Mouse (Mus musculus): ENCODE measurements at regions not wholly inside any gene's neighbourhood (a gene's known extent, or its start where the extent isn't known, plus 50 kb on each side); places are given as distances from the start of the nearest gene placed in this dataset.

GRCm38 (mm10) chr19:32972116-32972515, 214.8 kb downstream of the Pten start:
- no peaks in the 10 kb centered on the region for H3K36me3 ChIP-seq (ENCODE audit: control insufficient read depth, insufficient read depth, low read length)
- no peaks in the 10 kb centered on the region for H3K4me1 ChIP-seq (ENCODE audit: control insufficient read depth, insufficient read depth, low read length)
- no peak overlapping the region for H3K4me3 ChIP-seq (ENCODE audit: insufficient read depth, low read depth, low read length)
- H3K27ac ChIP-seq (ENCODE audit: insufficient read depth, low read depth, low read length), result no peak overlapping the region
- TF ChIP-seq CTCF (conservative IDR thresholded peaks at IDR 0.05; ENCODE audit: insufficient read depth, insufficient read length, low read depth, low read length) (no peak), POLR2A (IDR thresholded peaks at IDR 0.05; ENCODE audit: low read depth, low read length) (no peak)
- no peaks in the 10 kb centered on the region for H3K27me3 ChIP-seq (replicated peaks; ENCODE audit: control insufficient read depth, insufficient read depth, low read length)
- no peak for DNase-seq
- WGBS, result 92% methylated on average over 6 of the region's 6 CpGs

DNA sequence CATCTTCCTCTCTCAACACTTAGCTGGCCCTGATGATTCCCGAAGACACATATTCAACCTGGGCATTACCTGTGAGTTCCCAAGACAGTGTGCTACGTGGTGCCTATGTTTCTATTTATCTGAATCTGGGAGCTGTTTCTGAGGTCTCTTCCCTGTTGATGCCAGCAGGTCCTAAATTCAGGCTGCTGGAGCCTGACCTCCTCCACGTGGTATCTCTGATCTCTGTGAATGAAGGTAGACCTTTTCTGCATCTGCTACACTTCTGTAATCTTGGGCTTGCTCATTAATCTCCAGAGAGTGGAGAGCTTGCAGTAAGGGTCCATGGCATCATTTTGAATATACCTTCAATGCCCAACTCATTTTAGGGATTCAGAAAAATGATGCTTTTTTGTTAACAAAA, 215.8 kb downstream of the Pten start:
- H3K36me3 ChIP-seq (ENCODE audit: control insufficient read depth, insufficient read depth, low read length), result no peaks in the 10 kb centered on the region

DNA sequence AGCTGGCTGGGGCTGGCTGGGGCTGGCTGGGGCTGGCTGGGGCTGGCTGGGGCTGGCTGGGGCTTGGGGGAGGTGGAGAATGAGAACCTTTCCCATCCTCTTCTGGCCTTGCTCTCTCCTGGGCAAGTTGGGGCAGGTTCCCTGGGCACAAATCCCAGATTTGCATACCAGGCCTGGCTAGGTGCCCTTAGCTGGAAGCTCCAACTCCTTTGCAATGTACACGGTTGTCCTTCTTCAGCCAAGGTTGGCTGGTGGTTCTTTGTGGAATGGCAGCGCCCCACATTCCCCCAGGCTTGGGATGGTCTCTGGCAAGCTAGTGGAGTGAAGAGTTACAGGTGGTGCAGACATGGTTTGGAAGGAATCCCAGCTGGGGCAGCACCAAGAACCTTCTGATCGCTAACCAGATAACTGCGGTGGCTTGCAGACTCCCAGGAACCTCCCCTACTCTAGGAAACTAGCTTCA, 217.5 kb downstream of the Pten start:
- no peaks in the 10 kb centered on the region for H3K27me3 ChIP-seq (replicated peaks; ENCODE audit: control insufficient read depth, insufficient read depth, low read length)
- TF ChIP-seq CTCF (conservative IDR thresholded peaks at IDR 0.05; ENCODE audit: insufficient read depth, insufficient read length, low read depth, low read length), result no peak
- no peak for TF ChIP-seq POLR2A (IDR thresholded peaks at IDR 0.05; ENCODE audit: low read depth, low read length)
- DNase-seq, result peak; percentile 68
- WGBS, result 45% methylated on average over 4 of the region's 4 CpGs
- no peak overlapping the region for H3K4me3 ChIP-seq (ENCODE audit: insufficient read depth, low read depth, low read length)
- H3K36me3 ChIP-seq (ENCODE audit: control insufficient read depth, insufficient read depth, low read length), result no peaks in the 10 kb centered on the region
- H3K27ac ChIP-seq (ENCODE audit: insufficient read depth, low read depth, low read length), result no peak overlapping the region
- no peaks in the 10 kb centered on the region for H3K4me1 ChIP-seq (ENCODE audit: control insufficient read depth, insufficient read depth, low read length)

More for the DNA sequence above, 215.8 kb downstream of the Pten start:
- WGBS, result 90% methylated on average over 3 of the region's 3 CpGs
- H3K27ac ChIP-seq (ENCODE audit: insufficient read depth, low read depth, low read length), result no peak overlapping the region
- no peaks in the 10 kb centered on the region for H3K27me3 ChIP-seq (replicated peaks; ENCODE audit: control insufficient read depth, insufficient read depth, low read length)
- no peak for DNase-seq
- TF ChIP-seq CTCF (conservative IDR thresholded peaks at IDR 0.05; ENCODE audit: insufficient read depth, insufficient read length, low read depth, low read length) (no peak), POLR2A (IDR thresholded peaks at IDR 0.05; ENCODE audit: low read depth, low read length) (no peak)
- no peak overlapping the region for H3K4me3 ChIP-seq (ENCODE audit: insufficient read depth, low read depth, low read length)
- no peaks in the 10 kb centered on the region for H3K4me1 ChIP-seq (ENCODE audit: control insufficient read depth, insufficient read depth, low read length)

DNA sequence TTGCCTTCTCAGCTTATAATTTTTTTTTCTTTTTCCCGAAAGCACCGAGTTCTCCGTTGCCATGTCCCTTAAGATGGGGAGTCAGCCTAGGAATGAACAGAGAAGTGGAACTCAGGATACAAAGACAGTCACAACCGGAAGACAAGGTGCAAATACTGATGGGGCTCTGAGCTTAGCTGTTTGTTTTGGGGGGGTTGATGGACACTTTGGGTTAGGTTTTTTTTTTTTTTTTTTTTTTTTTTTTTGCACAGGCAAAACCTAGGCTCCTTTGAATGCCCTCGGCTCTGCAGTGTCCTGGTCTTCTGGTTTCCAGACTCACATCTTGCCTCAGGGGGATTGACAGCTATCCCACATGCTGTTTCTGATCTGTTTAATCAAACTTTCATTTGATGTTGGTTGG, 218.0 kb downstream of the Pten start:
- Histone ChIP-seq H3K4me3 (ENCODE audit: insufficient read depth, low read depth, low read length) (no peak overlapping the region), H3K27ac (ENCODE audit: insufficient read depth, low read depth, low read length) (no peak overlapping the region), H3K4me1 (ENCODE audit: control insufficient read depth, insufficient read depth, low read length) (no peaks in the 10 kb centered on the region), H3K36me3 (ENCODE audit: control insufficient read depth, insufficient read depth, low read length) (no peaks in the 10 kb centered on the region), H3K27me3 (replicated peaks; ENCODE audit: control insufficient read depth, insufficient read depth, low read length) (no peaks in the 10 kb centered on the region)
- 85% methylated on average over 5 of the region's 5 CpGs for WGBS
- TF ChIP-seq CTCF (conservative IDR thresholded peaks at IDR 0.05; ENCODE audit: insufficient read depth, insufficient read length, low read depth, low read length) (no peak), POLR2A (IDR thresholded peaks at IDR 0.05; ENCODE audit: low read depth, low read length) (no peak)
- no peak for DNase-seq

GRCm38 (mm10) chr19:32976507-32976906, 219.2 kb downstream of the Pten start:
- H3K36me3 ChIP-seq (ENCODE audit: control insufficient read depth, insufficient read depth, low read length), result no peaks in the 10 kb centered on the region
- TF ChIP-seq CTCF (conservative IDR thresholded peaks at IDR 0.05; ENCODE audit: insufficient read depth, insufficient read length, low read depth, low read length) (no peak), POLR2A (IDR thresholded peaks at IDR 0.05; ENCODE audit: low read depth, low read length) (no peak)
- H3K4me1 ChIP-seq (ENCODE audit: control insufficient read depth, insufficient read depth, low read length), result no peaks in the 10 kb centered on the region
- WGBS, result 95% methylated on average over 7 of the region's 7 CpGs
- H3K27ac ChIP-seq (ENCODE audit: insufficient read depth, low read depth, low read length), result no peak overlapping the region
- no peak overlapping the region for H3K4me3 ChIP-seq (ENCODE audit: insufficient read depth, low read depth, low read length)
- no peak for DNase-seq
- no peaks in the 10 kb centered on the region for H3K27me3 ChIP-seq (replicated peaks; ENCODE audit: control insufficient read depth, insufficient read depth, low read length)

- WGBS, result 66% methylated on average over 7 of the region's 7 CpGs
- H3K4me3 ChIP-seq (ENCODE audit: insufficient read depth, low read depth, low read length), result no peak overlapping the region
- H3K27me3 ChIP-seq (replicated peaks; ENCODE audit: control insufficient read depth, insufficient read depth, low read length), result no peaks in the 10 kb centered on the region
- TF ChIP-seq POLR2A (IDR thresholded peaks at IDR 0.05; ENCODE audit: low read depth, low read length) (no peak), CTCF (conservative IDR thresholded peaks at IDR 0.05; ENCODE audit: insufficient read depth, insufficient read length, low read depth, low read length) (no peak)
- H3K4me1 ChIP-seq (ENCODE audit: control insufficient read depth, insufficient read depth, low read length), result no peaks in the 10 kb centered on the region
- H3K36me3 ChIP-seq (ENCODE audit: control insufficient read depth, insufficient read depth, low read length), result no peaks in the 10 kb centered on the region
- no peak overlapping the region for H3K27ac ChIP-seq (ENCODE audit: insufficient read depth, low read depth, low read length)
- peak; percentile 40 for DNase-seq
Measured at GRCm38 (mm10) chr19:32978037-32978745, 220.9 kb downstream of the Pten start.

GRCm38 (mm10) chr19:32980142-32980541, 222.8 kb downstream of the Pten start:
- no peaks in the 10 kb centered on the region for H3K27me3 ChIP-seq (replicated peaks; ENCODE audit: control insufficient read depth, insufficient read depth, low read length)
- no peak for DNase-seq
- H3K36me3 ChIP-seq (ENCODE audit: control insufficient read depth, insufficient read depth, low read length), result no peaks in the 10 kb centered on the region
- 80% methylated on average over 5 of the region's 5 CpGs for WGBS
- H3K4me1 ChIP-seq (ENCODE audit: control insufficient read depth, insufficient read depth, low read length), result no peaks in the 10 kb centered on the region
- TF ChIP-seq CTCF (conservative IDR thresholded peaks at IDR 0.05; ENCODE audit: insufficient read depth, insufficient read length, low read depth, low read length) (no peak), POLR2A (IDR thresholded peaks at IDR 0.05; ENCODE audit: low read depth, low read length) (no peak)
- no peak overlapping the region for H3K4me3 ChIP-seq (ENCODE audit: insufficient read depth, low read depth, low read length)
- H3K27ac ChIP-seq (ENCODE audit: insufficient read depth, low read depth, low read length), result no peak overlapping the region
